Mouse (Mus musculus) C2C12 (cell line): Measurements from ENCODE around the gene Col24a1.

Source experiments
- CEBPB ChIP-seq: IDR thresholded peaks from one replicate; pipeline ENCODE4 v1.6.1; 2011; ENCODE audit warnings: low read depth, mild to moderate bottlenecking, control low read depth, moderate library complexity
- CTCF ChIP-seq: IDR thresholded peaks from one replicate; pipeline ENCODE4 v1.5.1; 2011; ENCODE audit not compliant: control insufficient read depth, insufficient read depth, insufficient read length
- MYOG ChIP-seq: IDR thresholded peaks from one replicate; pipeline ENCODE4 v1.6.1; 2011; ENCODE audit not compliant: control insufficient read depth, insufficient read length; ENCODE audit errors: extremely low read depth

- TF ChIP-seq CTCF, result no peak
- no peak for TF ChIP-seq MYOG
- TF ChIP-seq CEBPB, result peak; percentile 60
Measured at GRCm38 (mm10) chr3:145307209-145307608, 14.9 kb downstream of the Col24a1 start.
